Mouse (Mus musculus): ENCODE measurements around the gene Glt8d2. TPM values are rescaled to one million over a fixed set of nuclear protein-coding genes. Genes with fewer than 3 reads are reported as not detected.

Gene Glt8d2
- polyA plus RNA-seq, 1 experiment from 2014 or later: 2.1 TPM

GRCm38 (mm10) chr10:82622671-82623552 is 67.5 kb downstream of the Glt8d2 start, which contains the start of gene 1190007I07Rik:
Gene 1190007I07Rik, minus strand, starts transcription at chr10:82623228.
- Histone ChIP-seq H3K27ac (ENCODE audit: poor library complexity, severe bottlenecking) (peak within 1 kb of the TSS; percentile 71), H3K9me3 (replicated peaks) (no peaks in the 10 kb centered on the region), H3K4me1 (replicated peaks) (peaks cover 4% of the 10 kb centered on the region; the same call in 1 of the 2 replicates), H3K4me2 (peak within 1 kb of the TSS; percentile 73), H3K27me3 (replicated peaks) (no peaks in the 10 kb centered on the region), H3K36me3 (peaks cover 11% of the 10 kb centered on the region; the same call in 1 of the 2 replicates), H3K4me3 (peak within 1 kb of the TSS; percentile 86), H3K9ac (peak within 1 kb of the TSS; percentile 81)
- ATAC-seq (ENCODE audit: insufficient number of reproducible peaks, low FRiP score): peak; percentile 92
- under 1% methylated on average over 60 of the region's 61 CpGs for WGBS

- no peak overlapping the region for H3K27ac ChIP-seq (ENCODE audit: poor library complexity, severe bottlenecking)
- H3K9ac ChIP-seq: peak overlapping the region; percentile 81
- ATAC-seq (ENCODE audit: insufficient number of reproducible peaks, low FRiP score): no peak
- peaks cover 4% of the 10 kb centered on the region; the same call in 1 of the 2 replicates for H3K4me1 ChIP-seq (replicated peaks)
- H3K4me3 ChIP-seq: peak overlapping the region; percentile 86
- no peaks in the 10 kb centered on the region for H3K9me3 ChIP-seq (replicated peaks)
- H3K27me3 ChIP-seq (replicated peaks): no peaks in the 10 kb centered on the region
- peaks cover 14% of the 10 kb centered on the region; the same call in 1 of the 2 replicates for H3K36me3 ChIP-seq
- peak overlapping the region; percentile 73 for H3K4me2 ChIP-seq
- WGBS: 28% methylated on average over 9 of the region's 9 CpGs
Measured at GRCm38 (mm10) chr10:82622235-82622634, 68.2 kb downstream of the Glt8d2 start.

Other genes with a start within 250 kb of the Glt8d2 start
- not detected in 2 replicates for gene Gm1553, start 198.0 kb downstream of the Glt8d2 start, polyA plus RNA-seq (2016; fragmentation: Nextera tagmentation; extraction: Ambion mirVana)
- gene 1190007I07Rik, start 67.4 kb downstream of the Glt8d2 start, polyA plus RNA-seq (2016; fragmentation: Nextera tagmentation; extraction: Ambion mirVana): 35.0 and 37.5 TPM in 2 replicates
- gene Tdg, start 60.8 kb downstream of the Glt8d2 start, polyA plus RNA-seq (2016; fragmentation: Nextera tagmentation; extraction: Ambion mirVana): 112 and 115 TPM in 2 replicates
- 52.0 and 53.5 TPM in 2 replicates for gene Hcfc2, start 5.5 kb upstream of the Glt8d2 start, polyA plus RNA-seq (2016; fragmentation: Nextera tagmentation; extraction: Ambion mirVana)
- gene Nfyb, start 73.5 kb upstream of the Glt8d2 start, polyA plus RNA-seq (2016; fragmentation: Nextera tagmentation; extraction: Ambion mirVana): 28.1 and 29.3 TPM in 2 replicates
- 90.9 and 92.6 TPM in 2 replicates for gene Txnrd1, start 143.3 kb upstream of the Glt8d2 start, polyA plus RNA-seq (2016; fragmentation: Nextera tagmentation; extraction: Ambion mirVana)
- gene Eid3, start 176.0 kb upstream of the Glt8d2 start, polyA plus RNA-seq (2016; fragmentation: Nextera tagmentation; extraction: Ambion mirVana): 0.31 and 0.39 TPM in 2 replicates

Measured in heart, embryonic 12.5 days (tissue).